Mouse (Mus musculus): ENCODE results near the gene Spr. TPM values are rescaled to one million over a fixed set of nuclear protein-coding genes. Genes with fewer than 3 reads are reported as not detected.
A peak's percentile ranks its signal among the peaks of the same experiment; 100 is the strongest.
"Not testable (repeated sequence)": the region's sequence is repeated elsewhere in the genome, so short reads cannot be mapped to it uniquely, and the experiment has no call there.

Gene Spr
- total RNA-seq (2021), result 10 to 100 TPM; 44.5 to 48.2 TPM
- long read RNA-seq, experiment 1, transcript Spr-201 (3 exons, 1,230 nt), result major isoform, 11 of 16 reads
- long read RNA-seq, experiment 1, partial matches to known transcripts, result 1 of 16 reads
- long read RNA-seq, experiment 1, other reads (novel, unspliced or antisense), result 4 of 16 reads
- long read RNA-seq, experiment 2, transcript Spr-201 (3 exons, 1,230 nt), result major isoform, 12 of 15 reads
- long read RNA-seq, experiment 2, partial matches to known transcripts, result 0 of 15 reads
- long read RNA-seq, experiment 2, other reads (novel, unspliced or antisense), result 3 of 15 reads

GRCm38 (mm10) chr6:85137217-85138035 is at the start of gene Spr:
TSS of gene Spr (minus strand) at chr6:85137766.
- peak; percentile 85 to 91 for DNase-seq (ENCODE audit: low spot score in 2 of 2)
- peak; percentile 89 for TF ChIP-seq CTCF (conservative IDR thresholded peaks at IDR 0.05)
- peak within 1 kb of the TSS; percentile 92 for H3K27ac ChIP-seq
- H3K4me3 ChIP-seq, result peak within 1 kb of the TSS; percentile 85

- Histone ChIP-seq H3K4me3 (peak overlapping the region; percentile 74), H3K27ac (peak overlapping the region; percentile 85; the same call in 1 of the 2 replicates)
- no peak for TF ChIP-seq CTCF (conservative IDR thresholded peaks at IDR 0.05)
Measured at GRCm38 (mm10) chr6:85186744-85187059, 49.1 kb upstream of the Spr start.

GRCm38 (mm10) chr6:85186033-85186743 is 48.6 kb upstream of the Spr start:
- DNase-seq (ENCODE audit: low spot score in 2 of 2), result no peak
- H3K27ac ChIP-seq, result no peak overlapping the region
- peak overlapping the region; percentile 74 for H3K4me3 ChIP-seq
- no peak for TF ChIP-seq CTCF (conservative IDR thresholded peaks at IDR 0.05)

More at GRCm38 (mm10) chr6:85186744-85187059, 49.1 kb upstream of the Spr start:
- no peak for DNase-seq (ENCODE audit: low spot score in 2 of 2)

- no peak for DNase-seq (ENCODE audit: low spot score in 2 of 2)
- TF ChIP-seq CTCF (conservative IDR thresholded peaks at IDR 0.05), result no peak
- Histone ChIP-seq H3K27ac (no peak overlapping the region), H3K4me3 (no peak overlapping the region)
Measured at GRCm38 (mm10) chr6:85183951-85184350, 46.4 kb upstream of the Spr start.

- TF ChIP-seq CTCF (conservative IDR thresholded peaks at IDR 0.05), result no peak
- no peak overlapping the region for H3K4me3 ChIP-seq
- H3K27ac ChIP-seq, result no peak overlapping the region
- no peak for DNase-seq (ENCODE audit: low spot score in 2 of 2)
Measured at GRCm38 (mm10) chr6:85180036-85180435, 42.5 kb upstream of the Spr start.

- Histone ChIP-seq H3K4me3 (no peak overlapping the region), H3K27ac (no peak overlapping the region)
- TF ChIP-seq CTCF (conservative IDR thresholded peaks at IDR 0.05), result peak; percentile 47
- no peak for DNase-seq (ENCODE audit: low spot score in 2 of 2)
Measured at GRCm38 (mm10) chr6:85179569-85179968, 42.0 kb upstream of the Spr start.

GRCm38 (mm10) chr6:85165440-85165921 is 27.9 kb upstream of the Spr start:
- no peak for TF ChIP-seq CTCF (conservative IDR thresholded peaks at IDR 0.05)
- H3K27ac ChIP-seq, result no peak overlapping the region
- no peak for DNase-seq (ENCODE audit: low spot score in 2 of 2)
- H3K4me3 ChIP-seq, result no peak overlapping the region

GRCm38 (mm10) chr6:85160201-85160923 is 22.8 kb upstream of the Spr start:
- peak; percentile 47 to 87 for DNase-seq (ENCODE audit: low spot score in 2 of 2)
- TF ChIP-seq CTCF (conservative IDR thresholded peaks at IDR 0.05), result peak; percentile 94
- Histone ChIP-seq H3K27ac (no peak overlapping the region), H3K4me3 (no peak overlapping the region)

- peak; percentile 44 to 71 for DNase-seq (ENCODE audit: low spot score in 2 of 2)
- peak; percentile 84 for TF ChIP-seq CTCF (conservative IDR thresholded peaks at IDR 0.05)
- H3K4me3 ChIP-seq, H3K27ac ChIP-seq: not testable (repeated sequence)
Measured at GRCm38 (mm10) chr6:85159092-85159760, 21.7 kb upstream of the Spr start.

GRCm38 (mm10) chr6:85158040-85158804 is 20.7 kb upstream of the Spr start:
- not testable (repeated sequence) for DNase-seq (ENCODE audit: low spot score in 2 of 2); H3K27ac ChIP-seq; H3K4me3 ChIP-seq
- TF ChIP-seq CTCF (conservative IDR thresholded peaks at IDR 0.05), result peak; percentile 68

GRCm38 (mm10) chr6:85156551-85156950 is 19.0 kb upstream of the Spr start:
- not testable (repeated sequence) for DNase-seq (ENCODE audit: low spot score in 2 of 2); H3K4me3 ChIP-seq

More at GRCm38 (mm10) chr6:85156551-85156950, 19.0 kb upstream of the Spr start:
- H3K27ac ChIP-seq, result not testable (repeated sequence)
